Mouse (Mus musculus): Measurements from ENCODE around the gene Tmem273.

The Tmem273 gene

GRCm38 (mm10) chr14:32785556-32786130 is at the start of gene Tmem273:
TSS of gene Tmem273 (plus strand) at chr14:32785963.
- DNase-seq, result peak; percentile 20

GRCm38 (mm10) chr14:32736561-32736960 is 49.2 kb upstream of the Tmem273 start:
- no peak for DNase-seq

DNA sequence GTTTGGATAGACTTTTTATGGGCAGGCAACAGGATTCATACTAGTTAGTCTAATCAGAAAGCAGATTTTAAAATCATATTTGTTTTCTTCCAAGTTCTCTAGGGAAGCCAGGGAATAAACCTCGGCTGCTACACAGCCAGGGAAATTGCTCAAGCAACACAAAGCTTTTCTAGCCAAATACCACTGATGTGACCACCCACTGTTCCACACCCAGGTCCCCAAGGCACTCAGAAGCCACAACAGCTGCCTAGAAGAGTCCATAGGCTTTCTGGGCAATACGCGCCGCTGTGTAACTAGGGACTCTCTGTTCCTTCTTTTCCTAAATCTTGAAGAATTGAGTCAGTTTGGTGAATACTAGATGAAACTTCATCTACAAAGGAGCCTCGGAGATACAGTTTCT is 47.2 kb upstream of the Tmem273 start:
- DNase-seq, result no peak

GRCm38 (mm10) chr14:32748519-32748918 is 37.2 kb upstream of the Tmem273 start:
- DNase-seq, result no peak

GRCm38 (mm10) chr14:32750727-32751126 is 35.0 kb upstream of the Tmem273 start:
- no peak for DNase-seq

GRCm38 (mm10) chr14:32754286-32754685 is 31.5 kb upstream of the Tmem273 start:
- DNase-seq, result no peak

DNA sequence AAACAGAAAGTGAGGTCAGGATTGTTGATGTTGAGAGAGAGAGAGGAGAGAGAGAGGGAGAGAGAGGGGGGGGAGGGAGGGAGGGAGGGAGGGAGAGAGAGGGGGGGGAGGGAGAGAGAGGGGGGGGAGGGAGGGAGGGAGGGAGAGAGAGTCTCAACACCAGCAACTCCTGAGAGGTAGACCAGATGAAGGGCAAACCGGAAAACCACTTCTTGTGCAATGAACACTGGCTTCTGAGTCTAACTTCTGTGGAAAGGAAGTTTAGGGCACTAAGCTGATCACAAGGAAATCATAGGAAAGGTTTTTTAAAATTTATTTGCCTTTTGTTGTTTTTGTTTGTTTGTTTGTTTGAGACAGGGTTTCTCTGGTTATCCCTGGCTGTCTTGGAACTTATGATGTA is 23.6 kb upstream of the Tmem273 start:
- no peak for DNase-seq

DNA sequence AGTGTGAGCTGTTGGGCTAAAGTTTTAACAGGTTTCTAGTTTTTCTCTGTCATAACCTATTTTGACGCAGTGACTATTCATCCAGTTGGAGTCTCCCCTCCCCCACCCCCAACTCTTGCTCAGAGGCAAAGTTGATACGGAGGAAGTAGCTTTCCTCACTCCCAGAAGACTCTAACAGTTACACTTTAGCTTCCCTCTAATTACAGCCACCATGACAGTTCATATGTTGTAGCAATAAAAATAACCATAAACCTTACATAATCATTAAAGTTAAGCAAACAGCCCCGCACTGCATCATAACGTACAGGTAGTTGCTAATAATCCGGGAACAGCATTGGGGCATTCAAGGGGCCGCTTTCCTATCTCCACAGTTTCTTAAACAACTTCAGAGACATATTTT is 15.2 kb upstream of the Tmem273 start:
- no peak for DNase-seq

DNA sequence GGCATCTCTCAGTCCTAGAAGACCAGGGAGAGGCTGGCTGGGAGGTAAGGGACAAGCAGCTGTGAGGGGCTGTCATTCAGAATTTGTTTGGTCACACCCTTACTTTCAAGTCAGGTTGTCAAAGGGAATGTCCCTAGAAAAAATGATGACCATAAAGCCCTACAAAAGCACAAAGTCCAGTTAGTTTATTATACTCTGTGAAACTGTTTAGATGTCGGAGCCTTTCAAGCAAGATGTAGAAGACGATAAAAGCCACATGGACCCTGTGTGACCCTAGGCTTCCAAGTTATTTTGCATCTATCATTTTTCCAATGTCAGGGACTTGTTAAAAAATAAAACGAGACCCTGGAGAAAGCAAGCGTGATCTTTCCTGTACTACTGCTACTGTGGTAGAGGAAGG is 13.7 kb upstream of the Tmem273 start:
- no peak for DNase-seq

GRCm38 (mm10) chr14:32772791-32773190 is 13.0 kb upstream of the Tmem273 start:
- DNase-seq, result no peak

- DNase-seq, result no peak
These were observed 12.3 kb upstream of the Tmem273 start for GRCm38 (mm10) chr14:32773456-32773855.

- DNase-seq, result no peak
These were observed 9.7 kb upstream of the Tmem273 start for GRCm38 (mm10) chr14:32776077-32776476.

DNA sequence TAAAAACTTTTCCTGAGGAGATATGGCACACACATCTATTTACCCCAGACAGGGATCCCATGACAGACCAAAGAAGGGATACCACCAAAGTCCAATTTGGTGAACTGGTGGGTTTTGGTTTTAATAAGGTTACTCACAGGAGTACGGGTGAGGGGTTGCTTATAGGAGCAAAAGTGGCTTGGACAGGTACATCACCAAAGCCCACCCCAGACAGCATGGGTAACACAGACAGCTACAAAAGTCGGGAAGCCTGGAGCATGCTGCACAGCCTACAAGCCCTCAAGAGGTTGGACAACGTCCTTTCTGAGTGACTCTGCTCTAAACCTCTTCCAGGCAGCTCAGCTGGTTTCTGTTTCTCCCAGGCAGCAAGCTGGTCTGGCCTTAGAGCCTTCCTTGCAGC is 7.4 kb upstream of the Tmem273 start:
- DNase-seq, result no peak

DNA sequence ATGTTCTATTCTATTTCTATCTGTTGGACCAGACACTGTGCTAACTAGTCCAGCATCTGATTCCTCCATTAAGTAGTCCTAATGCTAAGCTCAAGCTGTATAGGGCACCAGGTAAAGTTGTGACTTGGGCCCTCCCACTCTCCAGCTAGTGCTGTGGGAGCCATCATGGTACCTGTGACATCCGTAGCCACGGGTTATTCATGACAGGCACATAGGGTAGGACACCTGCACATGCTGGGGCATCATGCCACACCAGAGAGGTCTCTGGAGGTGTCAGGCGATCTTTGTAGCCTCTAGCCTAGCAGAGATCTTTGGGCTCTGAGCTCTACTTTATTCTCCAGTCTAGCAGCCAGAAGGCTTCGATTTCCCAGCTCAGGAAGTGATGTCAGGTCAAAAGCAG is 2.9 kb upstream of the Tmem273 start:
- no peak for DNase-seq

DNA sequence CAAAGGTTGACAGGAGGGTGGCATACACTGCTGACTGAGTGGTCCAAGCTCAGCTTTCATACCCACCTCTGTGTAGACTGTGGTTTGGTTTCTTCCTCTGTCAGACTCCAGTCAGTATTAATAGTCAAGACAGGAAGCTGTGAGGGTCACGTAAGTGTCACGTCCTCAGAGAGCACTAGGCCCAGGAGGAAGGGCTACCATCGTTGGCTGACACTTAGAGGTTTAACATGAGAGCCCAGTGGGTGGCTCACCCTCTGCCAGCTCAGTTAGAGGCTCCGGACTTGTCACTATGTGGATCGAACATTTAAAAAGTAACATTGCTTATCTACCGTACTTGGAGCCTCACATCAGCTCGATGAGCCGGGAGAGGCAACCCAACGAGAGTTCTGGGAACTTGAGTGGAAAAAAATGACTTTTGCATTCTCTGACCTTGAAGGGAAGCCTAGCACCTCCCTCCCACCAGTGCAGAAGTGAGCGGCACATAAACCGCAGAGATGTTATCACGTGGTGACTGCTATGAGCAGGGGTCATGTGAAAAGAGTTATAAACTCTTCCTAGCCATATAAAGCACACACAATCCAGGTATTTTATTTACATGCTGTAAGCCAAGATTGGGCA is 1.5 kb upstream of the Tmem273 start:
- no peak for DNase-seq

GRCm38 (mm10) chr14:32784748-32785134 is 1.0 kb upstream of the Tmem273 start:
- DNase-seq, result no peak

DNA sequence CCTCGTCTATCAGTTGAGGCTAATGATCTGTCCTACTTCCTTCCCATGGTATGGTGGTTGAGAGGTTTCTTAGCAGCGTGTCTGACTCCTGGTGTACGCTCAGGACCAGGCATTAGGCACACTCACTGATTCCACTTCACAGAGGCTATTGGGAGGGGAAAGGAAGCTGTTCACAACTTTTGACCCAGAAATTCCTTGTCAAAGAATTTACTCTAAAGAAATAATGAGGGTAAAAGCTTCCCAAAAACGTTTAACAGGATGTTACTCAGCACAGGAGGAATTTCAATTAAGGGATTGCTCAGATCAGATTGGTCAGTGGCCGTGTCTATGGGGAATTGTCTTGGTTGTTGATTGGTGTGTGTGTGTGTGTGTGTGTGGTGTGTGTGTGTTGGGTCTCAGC is 1.9 kb downstream of the Tmem273 start:
- no peak for DNase-seq

GRCm38 (mm10) chr14:32796375-32796774 is 10.6 kb downstream of the Tmem273 start:
- no peak for DNase-seq

- DNase-seq, result no peak
These were observed 12.0 kb downstream of the Tmem273 start for GRCm38 (mm10) chr14:32797803-32798202.

DNA sequence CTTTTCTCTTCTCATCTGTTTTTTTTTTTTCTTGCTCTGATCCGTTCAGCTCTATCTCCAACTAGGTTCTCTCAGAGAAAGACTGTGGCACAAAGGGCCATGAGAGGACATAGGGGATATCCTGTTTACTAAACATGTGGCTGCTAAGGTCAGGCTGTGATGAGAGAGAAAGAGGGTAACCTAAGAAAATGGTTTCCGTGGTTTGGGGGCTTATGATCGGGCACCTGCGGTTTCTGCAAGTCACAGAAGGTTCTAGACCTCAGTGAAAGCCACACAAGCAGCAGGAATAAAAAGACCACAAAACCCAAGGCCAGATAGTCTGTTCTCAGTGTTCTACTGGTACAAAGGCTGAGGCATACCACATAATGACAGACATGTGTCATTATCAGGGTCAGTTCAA is 12.6 kb downstream of the Tmem273 start:
- no peak for DNase-seq

DNA sequence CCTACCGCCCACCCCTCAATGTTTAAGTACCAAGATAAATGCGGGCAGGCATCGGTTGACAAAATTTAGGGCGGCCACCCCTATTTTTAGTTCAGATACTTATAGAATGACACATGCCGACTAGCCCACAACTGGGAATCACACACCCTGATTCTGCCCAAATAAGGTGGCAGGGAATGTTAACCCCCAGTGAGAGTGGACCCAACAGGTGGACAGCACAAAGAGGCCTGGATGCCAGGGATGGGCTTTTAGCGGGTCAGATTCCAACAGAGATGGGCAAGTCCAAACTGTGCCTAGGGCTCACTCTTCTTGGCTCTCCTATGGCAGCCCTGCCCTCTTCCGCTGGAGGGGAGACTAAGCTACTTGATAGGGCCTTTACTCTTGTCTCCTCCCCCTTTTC is 14.3 kb downstream of the Tmem273 start:
- no peak for DNase-seq

DNA sequence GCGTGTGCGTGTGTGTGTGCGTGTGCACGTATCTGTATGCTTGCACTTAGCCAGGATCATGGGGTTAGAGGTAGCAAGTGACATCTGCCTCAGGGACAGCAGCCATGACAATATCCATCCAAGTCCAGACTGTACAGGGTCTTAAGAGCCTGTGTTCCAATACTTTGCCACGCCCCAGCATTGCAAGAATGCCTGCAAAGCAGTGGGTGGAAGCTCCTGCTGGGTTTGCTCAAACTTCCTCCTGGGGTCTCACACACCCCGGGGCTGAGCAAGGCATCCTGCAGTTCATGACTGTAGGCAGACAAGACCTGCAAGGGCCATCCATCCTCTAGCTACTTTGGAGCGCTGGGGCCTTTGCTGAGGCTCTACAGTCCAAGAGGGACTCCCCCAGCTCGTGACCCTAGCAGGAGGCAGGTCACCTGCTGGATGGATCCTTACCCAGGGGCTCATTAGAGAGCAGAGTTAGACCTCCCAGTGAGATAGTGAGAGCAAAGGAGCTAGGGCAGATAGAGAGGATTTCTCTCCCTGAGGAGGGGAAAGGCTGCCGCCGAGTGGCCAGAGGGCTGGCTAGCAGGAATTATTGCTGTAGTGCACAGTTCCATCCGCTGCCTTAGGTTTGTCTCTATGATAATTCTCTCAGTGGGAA is 15.4 kb downstream of the Tmem273 start:
- DNase-seq, result peak; percentile 28

DNA sequence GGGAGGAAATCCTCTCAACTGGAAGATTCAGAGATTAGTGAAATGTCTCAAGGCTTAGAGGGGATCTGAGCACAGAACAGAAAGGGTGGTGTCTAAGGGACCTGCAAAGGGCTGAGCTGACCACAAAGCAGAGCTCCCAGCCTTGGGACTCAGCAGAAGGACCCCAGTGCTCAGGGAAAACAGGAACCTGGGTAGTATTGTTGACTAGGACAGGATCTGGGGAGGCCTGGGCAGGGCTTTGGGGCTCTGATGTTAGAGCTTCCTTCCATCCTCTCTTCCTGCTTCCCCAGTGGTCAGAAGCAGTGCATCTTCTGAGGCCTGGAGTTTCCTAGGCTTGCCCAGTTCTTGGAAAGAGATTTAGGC is 15.9 kb downstream of the Tmem273 start:
- no peak for DNase-seq

DNA sequence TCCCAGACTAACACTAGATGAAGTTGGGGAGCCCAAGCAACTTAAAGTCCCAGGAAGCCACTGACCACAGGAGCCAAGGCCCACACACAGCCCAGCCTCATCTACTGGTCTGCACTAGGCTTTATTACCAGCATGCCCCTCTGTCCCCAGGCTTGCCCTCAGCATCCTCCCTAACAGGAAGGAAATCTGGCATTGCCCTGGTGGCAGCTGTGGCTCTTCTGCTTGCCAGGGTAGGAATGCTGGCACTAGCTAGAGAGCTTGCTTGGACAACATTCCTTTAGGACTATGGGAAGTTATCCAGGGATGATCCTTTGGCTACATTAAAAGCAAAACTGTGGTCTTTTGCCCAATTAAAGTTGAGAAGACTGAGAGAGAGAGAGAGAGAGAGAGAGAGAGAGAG is 24.3 kb downstream of the Tmem273 start:
- DNase-seq, result no peak

DNA sequence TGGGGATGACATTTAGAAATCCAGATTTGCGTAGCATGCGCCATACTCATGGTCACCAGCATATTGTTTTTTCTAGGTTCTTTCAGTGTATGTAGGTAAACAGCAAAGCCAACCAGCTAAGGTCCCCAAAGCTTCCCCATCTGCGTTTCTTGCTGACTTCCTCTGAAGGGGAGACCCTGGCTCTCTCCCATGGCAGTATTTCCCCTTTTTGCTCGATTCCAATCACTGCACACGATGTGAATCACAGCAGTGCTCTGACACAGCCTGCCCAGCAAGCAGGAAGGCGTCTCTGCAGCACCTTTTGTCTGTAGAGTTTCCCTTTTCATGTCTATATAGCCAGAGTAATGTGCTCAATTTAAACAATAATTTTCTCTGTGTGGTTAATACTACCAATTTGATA is 26.7 kb downstream of the Tmem273 start:
- DNase-seq, result no peak

Measured in liver (tissue).